Mouse (Mus musculus): ENCODE results near the gene Iqsec3.

DNA sequence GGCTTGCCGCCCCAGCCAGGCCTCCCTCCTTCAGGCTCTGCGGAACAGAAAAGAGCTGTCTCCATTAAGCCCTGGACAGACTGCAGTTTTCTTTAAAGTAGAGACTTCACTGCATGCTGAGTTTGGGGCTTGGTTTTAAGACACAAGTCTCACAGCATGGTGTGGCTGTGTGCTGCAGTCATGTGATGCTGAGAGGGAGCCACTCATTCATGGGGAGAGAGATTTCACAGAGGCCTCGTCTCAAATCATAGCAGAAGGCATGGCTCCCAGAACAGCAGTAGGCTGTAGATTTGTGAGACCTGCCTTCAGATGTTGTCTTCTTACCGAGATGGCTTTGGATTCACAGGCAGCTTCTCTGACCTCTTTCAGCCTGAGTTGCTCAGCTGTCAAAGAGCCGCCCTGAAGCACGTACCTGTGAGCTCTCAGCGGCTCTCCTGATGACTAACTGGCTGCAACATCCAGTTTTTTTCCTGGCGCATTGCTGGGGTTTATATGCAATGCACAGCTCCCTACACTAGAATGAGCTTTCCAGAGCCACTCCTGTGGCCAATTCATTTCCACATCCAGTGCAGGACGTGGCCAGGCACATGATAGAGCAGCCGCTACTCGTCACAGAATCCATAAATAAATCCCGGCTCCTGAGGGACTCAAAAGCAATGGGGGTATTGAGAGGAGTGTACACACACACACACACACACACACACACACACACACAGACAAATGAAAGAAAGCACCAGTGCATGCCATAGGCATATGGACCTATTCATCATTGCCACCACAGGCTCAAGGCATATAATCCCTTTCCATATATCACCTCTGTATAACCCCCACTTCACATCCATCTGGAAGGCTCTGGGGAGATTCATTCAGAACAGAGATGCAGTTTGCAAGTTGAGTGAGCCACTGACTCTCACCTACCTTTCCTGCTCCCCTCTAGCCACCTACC is 18.7 kb downstream of the Iqsec3 start:
- TF ChIP-seq CTCF (IDR thresholded peaks at IDR 0.05; ENCODE audit: extremely low read depth, insufficient read length, insufficient replicate concordance, low read depth, low read length) (no peak), POLR2A (IDR thresholded peaks at IDR 0.05; ENCODE audit: low read depth, low read length) (no peak)

Measured in small intestine, adult 2 months (tissue).